Mouse (Mus musculus) erythroblast, embryonic 14.5 days (primary cell): Measurements from ENCODE around the gene Timp3.

Source experiments
- GATA1 ChIP-seq: IDR thresholded peaks from 2 replicates; pipeline ENCODE4 v1.6.1; 2012; ENCODE audit warnings: low read length, inconsistent platforms, mixed read lengths
- TAL1 ChIP-seq: IDR thresholded peaks from 3 replicates; pipeline ENCODE4 v1.6.1; 2012; ENCODE audit warnings: low read length, inconsistent platforms, mixed read lengths

- no peak for TF ChIP-seq TAL1
- TF ChIP-seq GATA1, result no peak
Measured at GRCm38 (mm10) chr10:86328143-86328542, 28.0 kb downstream of the Timp3 start.
